Mouse (Mus musculus) olfactory bulb, adult 2 months (tissue): Measurements from ENCODE around the gene Zbtb42.

Experiments
- CTCF ChIP-seq: fragments of 200-500 bp; IDR thresholded peaks from 2 replicates; pipeline ENCODE4 v1.5.1; 2012; ENCODE audit warnings: low read depth, mild to moderate bottlenecking, low read length, moderate library complexity; ENCODE audit not compliant: insufficient read depth
- POLR2A ChIP-seq: fragments of 200-500 bp; IDR thresholded peaks from 2 replicates; pipeline ENCODE4 v1.6.1; 2012; ENCODE audit warnings: mild to moderate bottlenecking, low read depth, low read length, moderate library complexity; ENCODE audit not compliant: insufficient read depth

DNA sequence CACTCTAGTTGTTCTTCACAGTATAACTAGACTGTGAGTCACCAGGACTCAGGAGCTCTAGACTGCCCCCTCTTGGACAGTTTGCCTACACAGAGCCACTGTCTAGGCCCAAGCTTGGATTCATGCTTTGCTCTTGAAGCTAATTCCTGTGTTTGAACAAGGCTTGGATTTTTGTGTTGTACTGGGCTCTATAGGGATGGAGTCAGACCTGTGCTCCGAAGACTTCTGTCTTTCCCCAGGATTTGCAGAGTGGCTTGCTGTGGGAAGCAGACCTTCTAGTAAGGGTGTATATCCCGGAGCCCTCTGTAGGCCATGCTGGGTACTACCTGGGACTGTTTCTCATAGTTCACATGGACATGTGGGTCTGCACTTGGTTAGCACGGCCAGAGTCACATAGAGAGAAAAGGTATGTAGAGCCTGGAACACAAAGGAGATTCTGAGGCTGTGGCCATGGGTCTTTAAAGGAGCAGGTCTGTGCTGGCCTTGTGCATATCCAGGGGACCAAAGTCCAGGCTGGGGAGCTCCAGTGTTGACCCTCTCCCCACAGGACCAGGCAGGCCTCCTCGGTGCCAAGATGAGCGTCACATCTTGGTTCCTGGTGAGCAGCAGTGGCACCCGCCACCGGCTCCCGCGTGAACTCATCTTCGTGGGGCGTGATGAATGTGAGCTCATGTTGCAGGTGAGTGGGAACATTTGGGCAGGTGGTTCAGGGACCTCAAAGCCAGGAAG is 45.6 kb downstream of the Zbtb42 start:
- TF ChIP-seq POLR2A (no peak), CTCF (peak; percentile 54)
